Mouse (Mus musculus): ENCODE results near the gene Spata2. TPM values are rescaled to one million over a fixed set of nuclear protein-coding genes. Genes with fewer than 3 reads are reported as not detected.

Gene Spata2
- polyA plus RNA-seq, 1 experiment from 2014 or later = 13.1 TPM

DNA sequence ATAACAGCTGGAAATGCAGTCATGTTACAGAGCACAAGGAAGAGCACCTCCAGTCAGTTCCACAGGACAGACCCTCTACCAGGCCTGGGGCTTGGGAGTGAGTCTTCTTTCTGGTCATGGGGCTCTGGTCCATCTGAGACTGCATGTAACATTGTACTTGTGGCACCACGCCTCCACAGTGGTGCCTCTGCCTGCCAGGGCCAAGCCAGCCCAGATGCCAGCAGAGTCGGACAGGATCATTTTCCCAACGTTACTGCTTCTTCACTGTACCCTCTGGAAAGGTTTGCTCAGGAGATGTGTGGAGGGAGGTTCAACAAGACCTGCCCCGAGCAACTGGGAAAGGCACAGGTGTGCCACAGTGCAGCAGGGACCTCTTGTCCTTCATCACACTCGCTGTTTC lies 23.0 kb upstream of the Spata2 start:
- H3K9ac ChIP-seq (replicated peaks; ENCODE audit: low read depth, low read length) = no peak overlapping the region
- H3K27ac ChIP-seq (ENCODE audit: low read length) = no peak overlapping the region
- no peak overlapping the region for H3K4me3 ChIP-seq (ENCODE audit: low read depth, low read length)
- no peak for ATAC-seq (ENCODE audit: insufficient number of reproducible peaks, insufficient read depth, low FRiP score, low read depth)
- H3K4me1 ChIP-seq (ENCODE audit: control insufficient read depth, insufficient read depth, low read length) = no peaks in the 10 kb centered on the region
- WGBS = 88% methylated on average over 5 of the region's 5 CpGs
- H3K4me2 ChIP-seq (replicated peaks; ENCODE audit: low read depth, low read length) = no peak overlapping the region
- no peaks in the 10 kb centered on the region for H3K27me3 ChIP-seq (ENCODE audit: control insufficient read depth, insufficient read depth, low read length)
- H3K36me3 ChIP-seq (ENCODE audit: control insufficient read depth, insufficient read depth, low read length) = peaks cover 65% of the 10 kb centered on the region
- H3K9me3 ChIP-seq (ENCODE audit: control insufficient read depth, low read depth, low read length) = no peaks in the 10 kb centered on the region

DNA sequence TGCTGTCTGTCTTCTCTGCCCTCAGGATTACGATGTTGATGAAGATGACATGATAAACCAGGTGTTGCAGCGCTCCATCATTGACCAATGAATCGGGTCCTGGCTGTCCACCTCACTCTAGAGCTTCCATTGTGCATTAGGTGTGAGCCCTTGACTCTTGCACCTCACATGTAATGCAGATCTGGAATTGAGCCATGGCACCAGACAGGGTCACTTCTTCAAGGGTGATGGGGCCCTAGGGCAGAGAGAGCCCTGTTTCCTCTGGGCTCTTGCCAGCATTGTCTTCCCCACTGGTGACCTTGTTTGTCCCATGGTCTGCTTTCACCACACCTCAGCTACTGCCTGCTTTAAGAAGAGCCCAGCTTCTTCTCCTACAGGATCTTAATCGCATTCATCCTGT lies 22.0 kb upstream of the Spata2 start:
- Histone ChIP-seq H3K4me2 (replicated peaks; ENCODE audit: low read depth, low read length) (no peak overlapping the region), H3K27ac (ENCODE audit: low read length) (no peak overlapping the region), H3K27me3 (ENCODE audit: control insufficient read depth, insufficient read depth, low read length) (no peaks in the 10 kb centered on the region), H3K9ac (replicated peaks; ENCODE audit: low read depth, low read length) (no peak overlapping the region), H3K9me3 (ENCODE audit: control insufficient read depth, low read depth, low read length) (no peaks in the 10 kb centered on the region), H3K36me3 (ENCODE audit: control insufficient read depth, insufficient read depth, low read length) (peaks cover 74% of the 10 kb centered on the region), H3K4me3 (ENCODE audit: low read depth, low read length) (no peak overlapping the region), H3K4me1 (ENCODE audit: control insufficient read depth, insufficient read depth, low read length) (no peaks in the 10 kb centered on the region)
- WGBS = 96% methylated on average over 4 of the region's 4 CpGs
- no peak for ATAC-seq (ENCODE audit: insufficient number of reproducible peaks, insufficient read depth, low FRiP score, low read depth)

DNA sequence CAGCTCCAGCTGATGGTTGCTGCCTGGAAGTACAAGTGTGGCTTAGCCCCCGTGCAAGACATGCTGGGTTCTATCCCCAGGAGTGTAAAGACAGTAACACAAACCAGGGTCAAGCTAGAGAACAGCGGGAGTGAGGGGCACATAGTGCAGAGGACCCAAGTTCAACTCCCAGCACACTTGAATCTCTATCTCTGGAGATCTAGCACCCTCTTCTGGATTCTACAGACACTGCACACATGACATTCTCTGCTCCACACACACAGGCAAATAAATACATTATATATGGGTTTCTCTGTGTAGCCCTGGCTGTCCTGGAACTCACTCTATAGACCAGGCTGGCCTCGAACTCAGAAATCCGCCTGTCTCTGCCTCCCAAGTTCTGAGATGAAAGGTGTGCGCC lies 20.3 kb upstream of the Spata2 start:
- no peak for ATAC-seq (ENCODE audit: insufficient number of reproducible peaks, insufficient read depth, low FRiP score, low read depth)
- 91% methylated on average over 5 of the region's 5 CpGs for WGBS

DNA sequence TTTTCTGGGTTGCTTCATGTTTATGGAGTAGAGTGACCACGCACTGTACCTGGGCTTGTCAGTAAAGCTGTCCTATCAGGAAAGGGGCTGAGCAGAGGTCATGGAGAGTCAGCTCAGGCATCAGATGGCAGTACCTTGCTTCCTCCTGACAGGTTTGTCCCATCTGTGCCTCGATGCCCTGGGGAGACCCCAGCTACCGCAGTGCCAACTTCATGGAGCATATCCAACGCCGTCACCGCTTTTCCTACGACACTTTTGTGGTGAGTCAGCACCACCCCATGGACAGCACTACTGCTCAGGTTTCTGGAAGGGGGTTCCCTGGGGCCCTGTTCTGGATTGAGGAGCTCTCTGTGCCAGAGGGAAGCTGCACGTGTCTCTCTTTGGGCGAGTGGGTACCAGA lies 19.7 kb upstream of the Spata2 start:
- Histone ChIP-seq H3K27me3 (ENCODE audit: control insufficient read depth, insufficient read depth, low read length) (no peaks in the 10 kb centered on the region), H3K9me3 (ENCODE audit: control insufficient read depth, low read depth, low read length) (no peaks in the 10 kb centered on the region), H3K9ac (replicated peaks; ENCODE audit: low read depth, low read length) (no peak overlapping the region), H3K4me2 (replicated peaks; ENCODE audit: low read depth, low read length) (no peak overlapping the region), H3K4me3 (ENCODE audit: low read depth, low read length) (no peak overlapping the region), H3K27ac (ENCODE audit: low read length) (no peak overlapping the region), H3K36me3 (ENCODE audit: control insufficient read depth, insufficient read depth, low read length) (peaks cover 83% of the 10 kb centered on the region), H3K4me1 (ENCODE audit: control insufficient read depth, insufficient read depth, low read length) (no peaks in the 10 kb centered on the region)
- 94% methylated on average over 9 of the region's 9 CpGs for WGBS
- ATAC-seq (ENCODE audit: insufficient number of reproducible peaks, insufficient read depth, low FRiP score, low read depth) = no peak

More for the DNA sequence above, 20.3 kb upstream of the Spata2 start:
- no peak overlapping the region for H3K4me3 ChIP-seq (ENCODE audit: low read depth, low read length)
- no peak overlapping the region for H3K27ac ChIP-seq (ENCODE audit: low read length)
- no peaks in the 10 kb centered on the region for H3K27me3 ChIP-seq (ENCODE audit: control insufficient read depth, insufficient read depth, low read length)
- no peaks in the 10 kb centered on the region for H3K4me1 ChIP-seq (ENCODE audit: control insufficient read depth, insufficient read depth, low read length)
- H3K9me3 ChIP-seq (ENCODE audit: control insufficient read depth, low read depth, low read length) = no peaks in the 10 kb centered on the region
- no peak overlapping the region for H3K9ac ChIP-seq (replicated peaks; ENCODE audit: low read depth, low read length)
- H3K4me2 ChIP-seq (replicated peaks; ENCODE audit: low read depth, low read length) = no peak overlapping the region
- H3K36me3 ChIP-seq (ENCODE audit: control insufficient read depth, insufficient read depth, low read length) = peaks cover 83% of the 10 kb centered on the region

DNA sequence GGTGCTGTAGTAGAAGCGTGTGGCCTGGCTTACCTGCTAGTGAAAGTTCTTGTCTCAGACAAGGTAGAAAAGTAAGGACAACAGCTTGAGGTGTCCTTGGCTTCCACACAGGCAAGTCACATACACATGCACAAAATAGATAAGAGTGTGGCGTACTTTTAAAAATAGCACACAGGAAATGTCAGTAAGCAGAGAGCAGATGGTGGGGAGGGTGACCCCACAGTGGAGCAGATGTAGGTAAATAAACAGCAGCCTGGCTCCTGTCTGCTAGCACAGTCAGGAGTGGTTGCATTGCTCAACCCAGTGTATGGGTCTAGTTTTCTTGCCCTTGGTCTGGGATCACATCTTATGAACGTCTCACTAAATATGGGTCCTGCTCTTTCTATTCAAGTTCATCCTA lies 17.8 kb upstream of the Spata2 start:
- no peak for ATAC-seq (ENCODE audit: insufficient number of reproducible peaks, insufficient read depth, low FRiP score, low read depth)
- Histone ChIP-seq H3K4me3 (ENCODE audit: low read depth, low read length) (no peak overlapping the region), H3K27me3 (ENCODE audit: control insufficient read depth, insufficient read depth, low read length) (no peaks in the 10 kb centered on the region), H3K9ac (replicated peaks; ENCODE audit: low read depth, low read length) (no peak overlapping the region), H3K4me1 (ENCODE audit: control insufficient read depth, insufficient read depth, low read length) (peaks cover 3% of the 10 kb centered on the region), H3K9me3 (ENCODE audit: control insufficient read depth, low read depth, low read length) (no peaks in the 10 kb centered on the region), H3K36me3 (ENCODE audit: control insufficient read depth, insufficient read depth, low read length) (peaks cover 76% of the 10 kb centered on the region), H3K4me2 (replicated peaks; ENCODE audit: low read depth, low read length) (no peak overlapping the region), H3K27ac (ENCODE audit: low read length) (no peak overlapping the region)
- 76% methylated on average over 3 of the region's 3 CpGs for WGBS

DNA sequence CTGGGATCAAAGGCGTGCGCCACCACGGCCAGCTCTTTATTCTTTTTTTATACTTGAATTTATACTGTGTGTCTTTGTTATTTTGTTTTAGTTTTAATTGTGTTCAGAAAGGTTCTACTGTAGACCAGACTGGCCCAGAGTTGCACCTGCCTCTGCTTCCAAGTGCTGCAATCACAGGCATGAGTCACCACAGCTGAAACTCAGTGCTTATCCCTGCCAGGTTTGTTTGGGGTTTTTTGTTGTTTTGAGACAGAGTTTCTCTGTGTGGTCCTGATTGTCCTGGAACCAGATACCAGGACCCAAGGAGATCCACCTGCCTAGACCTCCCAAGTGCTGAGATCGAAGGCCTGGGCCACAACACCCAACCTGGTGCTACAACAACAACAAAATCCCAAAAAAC lies 15.9 kb upstream of the Spata2 start:
- peaks cover 60% of the 10 kb centered on the region for H3K36me3 ChIP-seq (ENCODE audit: control insufficient read depth, insufficient read depth, low read length)
- H3K27ac ChIP-seq (ENCODE audit: low read length) = no peak overlapping the region

DNA sequence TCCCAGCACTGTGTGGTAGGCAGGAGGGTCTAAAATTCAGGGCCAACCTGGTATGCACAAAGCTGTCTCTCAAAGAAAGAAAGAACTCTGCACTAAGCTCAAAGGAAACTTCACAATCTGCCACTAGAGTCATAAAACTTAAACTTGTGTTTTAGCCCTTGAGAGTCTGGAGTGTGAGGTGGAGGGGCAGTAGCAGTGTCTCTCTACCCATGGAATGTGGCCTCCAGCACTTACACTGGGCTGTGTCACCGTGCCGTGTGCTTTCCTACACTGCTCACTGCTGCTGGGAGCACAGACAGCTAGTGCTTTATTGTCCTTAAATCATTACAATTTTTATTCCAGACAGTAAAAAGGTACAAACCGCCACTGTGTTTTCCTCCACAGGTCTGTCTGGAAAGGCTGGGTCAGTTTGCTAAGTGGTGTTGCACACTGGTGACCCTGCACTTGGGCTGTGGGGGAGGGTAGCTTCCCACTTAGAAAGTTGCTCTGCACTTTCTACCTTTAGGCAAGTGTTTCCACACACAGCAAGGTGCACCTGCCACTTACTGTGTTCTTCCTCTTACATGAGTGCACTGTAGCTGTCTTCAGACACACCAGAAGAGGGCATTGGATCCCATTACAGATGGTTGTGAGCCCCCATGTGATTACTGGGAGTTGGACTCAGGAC lies 15.2 kb upstream of the Spata2 start:
- Histone ChIP-seq H3K9me3 (ENCODE audit: control insufficient read depth, low read depth, low read length) (no peaks in the 10 kb centered on the region), H3K36me3 (ENCODE audit: control insufficient read depth, insufficient read depth, low read length) (peaks cover 56% of the 10 kb centered on the region), H3K27ac (ENCODE audit: low read length) (no peak overlapping the region), H3K4me3 (ENCODE audit: low read depth, low read length) (no peak overlapping the region), H3K4me1 (ENCODE audit: control insufficient read depth, insufficient read depth, low read length) (peaks cover 20% of the 10 kb centered on the region), H3K9ac (replicated peaks; ENCODE audit: low read depth, low read length) (no peak overlapping the region), H3K4me2 (replicated peaks; ENCODE audit: low read depth, low read length) (no peak overlapping the region), H3K27me3 (ENCODE audit: control insufficient read depth, insufficient read depth, low read length) (no peaks in the 10 kb centered on the region)
- no peak for ATAC-seq (ENCODE audit: insufficient number of reproducible peaks, insufficient read depth, low FRiP score, low read depth)
- 90% methylated on average over 3 of the region's 3 CpGs for WGBS

More for the DNA sequence above, 15.9 kb upstream of the Spata2 start:
- 94% methylated on average over 4 of the region's 4 CpGs for WGBS
- Histone ChIP-seq H3K9me3 (ENCODE audit: control insufficient read depth, low read depth, low read length) (no peaks in the 10 kb centered on the region), H3K9ac (replicated peaks; ENCODE audit: low read depth, low read length) (no peak overlapping the region), H3K4me2 (replicated peaks; ENCODE audit: low read depth, low read length) (no peak overlapping the region), H3K4me1 (ENCODE audit: control insufficient read depth, insufficient read depth, low read length) (peaks cover 20% of the 10 kb centered on the region), H3K27me3 (ENCODE audit: control insufficient read depth, insufficient read depth, low read length) (no peaks in the 10 kb centered on the region), H3K4me3 (ENCODE audit: low read depth, low read length) (no peak overlapping the region)
- ATAC-seq (ENCODE audit: insufficient number of reproducible peaks, insufficient read depth, low FRiP score, low read depth) = no peak

DNA sequence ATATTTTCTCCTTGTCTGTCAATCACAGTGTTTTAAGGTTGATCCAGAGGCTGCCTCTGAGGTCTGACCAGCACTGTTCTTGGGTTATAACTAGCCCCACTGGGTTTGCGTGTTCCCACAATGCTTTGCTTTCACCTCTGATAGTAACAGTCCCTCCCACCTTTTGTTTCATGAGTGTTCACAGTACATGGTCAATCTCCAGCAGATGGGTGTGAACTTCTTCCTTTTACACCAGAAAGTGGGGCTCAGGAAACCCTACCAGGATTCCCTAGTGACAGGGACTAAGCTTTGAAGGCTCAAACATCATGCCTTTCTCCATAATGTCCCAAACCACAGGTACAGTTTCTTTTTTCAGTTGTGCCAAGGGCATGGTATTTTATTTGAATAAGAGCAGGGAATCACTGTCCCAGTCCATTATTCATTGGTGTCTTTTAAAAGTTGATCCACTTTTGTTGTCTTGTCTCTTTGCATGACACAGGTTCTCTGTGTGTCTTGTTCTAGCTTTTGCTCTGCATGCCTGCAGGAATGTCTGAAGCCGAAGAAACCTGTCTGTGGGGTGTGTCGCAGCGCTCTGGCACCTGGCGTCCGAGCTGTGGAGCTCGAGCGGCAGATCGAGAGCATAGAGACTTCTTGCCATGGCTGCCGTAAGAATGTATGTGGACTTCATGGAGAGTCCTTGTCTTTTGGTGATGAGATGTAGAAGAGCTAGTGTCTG lies 14.0 kb upstream of the Spata2 start:
- Histone ChIP-seq H3K9me3 (ENCODE audit: control insufficient read depth, low read depth, low read length) (no peaks in the 10 kb centered on the region), H3K9ac (replicated peaks; ENCODE audit: low read depth, low read length) (no peak overlapping the region), H3K36me3 (ENCODE audit: control insufficient read depth, insufficient read depth, low read length) (peaks cover 45% of the 10 kb centered on the region), H3K27ac (ENCODE audit: low read length) (no peak overlapping the region), H3K4me1 (ENCODE audit: control insufficient read depth, insufficient read depth, low read length) (peaks cover 20% of the 10 kb centered on the region), H3K4me3 (ENCODE audit: low read depth, low read length) (no peak overlapping the region), H3K4me2 (replicated peaks; ENCODE audit: low read depth, low read length) (no peak overlapping the region), H3K27me3 (ENCODE audit: control insufficient read depth, insufficient read depth, low read length) (no peaks in the 10 kb centered on the region)
- 93% methylated on average over 10 of the region's 10 CpGs for WGBS
- no peak for ATAC-seq (ENCODE audit: insufficient number of reproducible peaks, insufficient read depth, low FRiP score, low read depth)

Data from stomach, embryonic 14.5 days (tissue).